Mouse (Mus musculus) liver, embryonic 14.5 days (tissue): ENCODE data around the gene Pmf1.

Source experiments
- CTCF ChIP-seq: IDR thresholded peaks from 2 replicates; pipeline ENCODE4 v1.5.1; 2016; ENCODE audit warnings: antibody characterized with exemption, low read depth, control low read depth
- EP300 ChIP-seq: IDR thresholded peaks from 2 replicates; pipeline ENCODE4 v1.6.1; 2016; ENCODE audit warnings: antibody characterized with exemption, low read depth

GRCm38 (mm10) chr3:88361096-88361495 lies 49.0 kb downstream of the Pmf1 start:
- TF ChIP-seq CTCF, result no peak
- no peak for TF ChIP-seq EP300
